Mouse (Mus musculus): ENCODE measurements at regions not wholly inside any gene's neighbourhood (a gene's known extent, or its start where the extent isn't known, plus 50 kb on each side); places are given as distances from the start of the nearest gene placed in this dataset.

DNA sequence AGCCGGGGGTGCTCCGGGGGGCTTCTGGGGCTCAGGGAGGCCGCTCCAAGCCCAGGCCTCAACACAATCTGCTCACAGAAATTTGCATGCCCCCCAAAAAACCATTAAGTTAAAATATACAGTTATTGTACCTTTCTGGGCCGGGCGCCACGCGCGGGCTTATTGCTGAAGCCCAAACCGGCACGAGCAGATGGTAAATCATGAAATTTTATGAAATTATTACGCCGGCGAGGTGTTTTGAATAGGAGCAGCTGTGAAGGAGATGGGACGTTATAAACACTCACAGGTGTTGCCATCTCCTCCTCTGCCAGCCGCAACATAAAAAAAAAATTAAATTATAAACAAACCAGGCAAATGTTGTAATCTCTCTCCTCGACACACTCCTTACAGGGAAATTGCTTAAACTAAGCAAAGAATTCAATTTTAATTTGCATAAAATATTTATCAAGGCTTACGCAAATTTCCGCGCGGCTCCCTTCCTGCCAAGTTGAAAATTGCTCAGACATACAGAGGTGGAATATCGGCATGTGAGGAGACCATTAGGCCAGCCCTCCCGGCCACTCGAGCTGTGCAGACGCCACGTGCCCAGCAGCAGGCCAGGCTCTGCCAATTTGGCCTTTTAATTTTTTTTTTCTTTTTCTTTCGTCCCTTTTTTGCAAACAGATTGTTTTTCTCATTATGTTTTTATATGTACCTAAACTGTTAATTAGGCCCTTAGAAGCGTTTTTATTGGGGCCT is 220.0 kb upstream of the Mvb12b start:
- TF ChIP-seq E2F4 (IDR thresholded peaks at IDR 0.05; ENCODE audit: insufficient replicate concordance, low read depth, low read length) (no peak), ETS1 (conservative IDR thresholded peaks at IDR 0.05; ENCODE audit: low read depth, low read length) (no peak), NELFE (IDR thresholded peaks at IDR 0.05; ENCODE audit: low read depth, low read length) (no peak), KAT2A (IDR thresholded peaks at IDR 0.05; ENCODE audit: insufficient replicate concordance, low read length) (no peak), RAD21 (IDR thresholded peaks at IDR 0.05; ENCODE audit: low read depth, low read length) (no peak), UBTF (IDR thresholded peaks at IDR 0.05; ENCODE audit: low read depth, low read length) (no peak), TCF12 (IDR thresholded peaks at IDR 0.05; ENCODE audit: low read depth, low read length) (no peak), NRF1 (IDR thresholded peaks at IDR 0.05; ENCODE audit: low read depth, low read length) (no peak), MYC (IDR thresholded peaks at IDR 0.05; ENCODE audit: low read depth, low read length) (no peak), MAX (IDR thresholded peaks at IDR 0.05; ENCODE audit: low read length) (no peak), HCFC1 (IDR thresholded peaks at IDR 0.05; ENCODE audit: low read depth, low read length) (no peak), ZC3H11A (IDR thresholded peaks at IDR 0.05; ENCODE audit: low read depth, low read length) (no peak), RCOR1 (conservative IDR thresholded peaks at IDR 0.05; ENCODE audit: low read depth, low read length) (no peak), MXI1 (IDR thresholded peaks at IDR 0.05; ENCODE audit: low read depth, low read length) (no peak), MAZ (IDR thresholded peaks at IDR 0.05; ENCODE audit: low read depth, low read length) (no peak), POLR2A (IDR thresholded peaks at IDR 0.05; ENCODE audit: low read depth, low read length) (no peak), CTCF (conservative IDR thresholded peaks at IDR 0.05 in 1 of 2, IDR thresholded peaks at IDR 0.05 in 1 of 2; ENCODE audit: low read depth in 2 of 2, low read length in 2 of 2) (no peak), MEF2A (IDR thresholded peaks at IDR 0.05; ENCODE audit: borderline replicate concordance, low read depth, low read length) (no peak)
- Histone ChIP-seq H3K4me3 (replicated peaks in 1 of 3; ENCODE audit: low read depth in 2 of 3, low read length in 2 of 3, poor library complexity in 1 of 3) (no peak overlapping the region), H3K9ac (ENCODE audit: insufficient read depth, low read depth) (no peak overlapping the region), H3K79me2 (replicated peaks; ENCODE audit: control insufficient read depth, extremely low read depth, insufficient read depth, poor library complexity, severe bottlenecking) (no peaks in the 10 kb centered on the region), H3K4me2 (ENCODE audit: insufficient read depth, low read depth, poor library complexity, severe bottlenecking) (no peak overlapping the region), H3K27me3 (replicated peaks) (peaks cover 57% of the 10 kb centered on the region), H3K9me3 (replicated peaks; ENCODE audit: low read length) (peaks cover 2% of the 10 kb centered on the region), H3K36me3 (replicated peaks in 1 of 2; ENCODE audit: control insufficient read depth in 1 of 2, insufficient read depth in 1 of 2, low read length in 1 of 2) (no peaks in the 10 kb centered on the region), H3K4me1 (ENCODE audit: control insufficient read depth in 1 of 2, insufficient read depth in 2 of 2) (no peaks in the 10 kb centered on the region), H3K27ac (ENCODE audit: insufficient read depth, low read depth) (no peak overlapping the region)
- in situ Hi-C loops (cut with MboI; ENCODE audit: low pct_ligation_motif_present, low pct_unique_long_range_greater_than_20kb, low sequenced_read_pairs), result no loop called here
- dilution Hi-C loops (cut with MboI; ENCODE audit: extremely low pct_ligation_motif_present, extremely low pct_unique_long_range_greater_than_20kb, low sequenced_read_pairs), result no loop called here
- DNase-seq (ENCODE audit: extremely low read depth), result no peak

DNA sequence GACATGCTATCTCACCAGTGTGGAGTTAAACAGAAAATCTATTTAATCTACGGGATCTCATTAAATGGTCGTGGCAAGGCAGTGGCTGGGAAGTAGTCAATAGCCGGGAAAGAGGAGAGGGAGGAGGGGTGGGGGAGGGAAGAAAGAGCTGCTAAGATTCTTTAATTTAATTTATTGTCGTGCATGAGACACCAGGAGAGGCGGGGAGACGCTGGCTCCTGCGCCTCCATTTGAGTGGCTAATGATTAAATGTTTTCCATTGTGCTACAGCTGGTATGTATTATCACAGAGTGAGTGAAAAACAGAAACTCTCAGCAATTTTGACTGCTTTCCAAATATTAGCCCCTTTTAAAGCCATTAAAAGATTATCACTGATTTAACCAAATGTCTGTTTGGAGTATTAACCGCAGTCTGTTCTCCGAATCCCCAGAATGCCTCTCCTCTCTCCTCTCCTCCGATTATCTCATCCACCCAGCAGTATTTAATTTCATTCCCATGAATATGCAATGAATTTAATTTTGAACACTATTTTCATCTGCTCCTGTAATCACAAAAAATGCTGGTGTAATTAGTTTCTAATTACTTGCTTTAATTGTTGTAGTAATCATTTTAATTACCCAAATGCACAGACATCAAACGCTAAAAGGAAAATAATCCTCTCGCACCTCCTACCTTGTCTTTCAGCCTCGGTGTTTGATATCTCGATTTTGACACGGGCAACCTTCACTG is 219.3 kb upstream of the Mvb12b start:
- Histone ChIP-seq H3K79me2 (replicated peaks; ENCODE audit: control insufficient read depth, extremely low read depth, insufficient read depth, poor library complexity, severe bottlenecking) (no peaks in the 10 kb centered on the region), H3K27ac (ENCODE audit: insufficient read depth, low read depth) (no peak overlapping the region), H3K9ac (ENCODE audit: insufficient read depth, low read depth) (no peak overlapping the region), H3K36me3 (replicated peaks in 1 of 2; ENCODE audit: control insufficient read depth in 1 of 2, insufficient read depth in 1 of 2, low read length in 1 of 2) (no peaks in the 10 kb centered on the region), H3K4me3 (replicated peaks in 1 of 3; ENCODE audit: low read depth in 2 of 3, low read length in 2 of 3, poor library complexity in 1 of 3) (no peak overlapping the region), H3K4me1 (ENCODE audit: control insufficient read depth in 1 of 2, insufficient read depth in 2 of 2) (no peaks in the 10 kb centered on the region), H3K4me2 (ENCODE audit: insufficient read depth, low read depth, poor library complexity, severe bottlenecking) (no peak overlapping the region), H3K27me3 (replicated peaks) (peaks cover 56% of the 10 kb centered on the region), H3K9me3 (replicated peaks; ENCODE audit: low read length) (peaks cover 2% of the 10 kb centered on the region)
- dilution Hi-C loops (cut with MboI; ENCODE audit: extremely low pct_ligation_motif_present, extremely low pct_unique_long_range_greater_than_20kb, low sequenced_read_pairs) (no loop called here), in situ Hi-C loops (cut with MboI; ENCODE audit: low pct_ligation_motif_present, low pct_unique_long_range_greater_than_20kb, low sequenced_read_pairs) (no loop called here)
- TF ChIP-seq BHLHE40 (IDR thresholded peaks at IDR 0.05; ENCODE audit: low read depth, low read length) (no peak), ZMIZ1 (IDR thresholded peaks at IDR 0.05; ENCODE audit: low read depth, low read length) (no peak), KAT2A (IDR thresholded peaks at IDR 0.05; ENCODE audit: insufficient replicate concordance, low read length) (no peak), MEF2A (IDR thresholded peaks at IDR 0.05; ENCODE audit: borderline replicate concordance, low read depth, low read length) (no peak), RAD21 (IDR thresholded peaks at IDR 0.05; ENCODE audit: low read depth, low read length) (no peak), POLR2A (IDR thresholded peaks at IDR 0.05; ENCODE audit: low read depth, low read length) (no peak), ZNF384 (IDR thresholded peaks at IDR 0.05; ENCODE audit: low read depth, low read length) (no peak), JUN (IDR thresholded peaks at IDR 0.05; ENCODE audit: insufficient read depth, low read depth, low read length) (no peak), RCOR1 (conservative IDR thresholded peaks at IDR 0.05; ENCODE audit: low read depth, low read length) (no peak), NRF1 (IDR thresholded peaks at IDR 0.05; ENCODE audit: low read depth, low read length) (no peak), MXI1 (IDR thresholded peaks at IDR 0.05; ENCODE audit: low read depth, low read length) (no peak), ZKSCAN1 (IDR thresholded peaks at IDR 0.05; ENCODE audit: borderline replicate concordance, low read depth, low read length) (no peak), USF2 (conservative IDR thresholded peaks at IDR 0.05; ENCODE audit: low read depth, low read length) (no peak), PAX5 (IDR thresholded peaks at IDR 0.05; ENCODE audit: low read length) (no peak), MAX (IDR thresholded peaks at IDR 0.05; ENCODE audit: low read length) (no peak), SMC3 (IDR thresholded peaks at IDR 0.05; ENCODE audit: low read depth, low read length) (no peak), EP300 (IDR thresholded peaks at IDR 0.05; ENCODE audit: low read length) (no peak), POLR2AphosphoS2 (IDR thresholded peaks at IDR 0.05; ENCODE audit: low read depth, low read length) (no peak), CTCF (conservative IDR thresholded peaks at IDR 0.05 in 1 of 2, IDR thresholded peaks at IDR 0.05 in 1 of 2; ENCODE audit: low read depth in 2 of 2, low read length in 2 of 2) (no peak), GABPA (IDR thresholded peaks at IDR 0.05; ENCODE audit: insufficient replicate concordance, low read depth, low read length) (no peak)
- DNase-seq (ENCODE audit: extremely low read depth), result no peak
